Mouse (Mus musculus) c-Kit-negative CD71-positive TER-119-positive erythroid progenitor cells, embryonic 14.5 days (primary cell): ENCODE data around the gene Slc39a11.

Experiments used
- DNase-seq: peaks from one replicate; pipeline ENCODE4 v3.0.0-alpha.2; 2013; ENCODE audit warnings: low read depth, low spot score

Gene Slc39a11

GRCm38 (mm10) chr11:113546217-113546877 lies 103.5 kb downstream of the Slc39a11 start:
- no peak for DNase-seq

- no peak for DNase-seq
Observed at GRCm38 (mm10) chr11:113544017-113544640, 105.8 kb downstream of the Slc39a11 start.

GRCm38 (mm10) chr11:113541073-113541472 lies 108.8 kb downstream of the Slc39a11 start:
- DNase-seq: no peak

- DNase-seq: no peak
Observed at GRCm38 (mm10) chr11:113539502-113540209, 110.2 kb downstream of the Slc39a11 start.

GRCm38 (mm10) chr11:113539079-113539478 lies 110.8 kb downstream of the Slc39a11 start:
- DNase-seq: no peak

GRCm38 (mm10) chr11:113538406-113538917 lies 111.4 kb downstream of the Slc39a11 start:
- DNase-seq: no peak

- DNase-seq: no peak
Observed at GRCm38 (mm10) chr11:113537715-113538114, 112.2 kb downstream of the Slc39a11 start.

- DNase-seq: no peak
Observed at GRCm38 (mm10) chr11:113537199-113537586, 112.7 kb downstream of the Slc39a11 start.

GRCm38 (mm10) chr11:113536308-113537198 lies 113.3 kb downstream of the Slc39a11 start:
- no peak for DNase-seq

GRCm38 (mm10) chr11:113534341-113534740 lies 115.5 kb downstream of the Slc39a11 start:
- DNase-seq: no peak

GRCm38 (mm10) chr11:113533931-113534330 lies 115.9 kb downstream of the Slc39a11 start:
- no peak for DNase-seq

- DNase-seq: no peak
Observed at GRCm38 (mm10) chr11:113528391-113528790, 121.5 kb downstream of the Slc39a11 start.

- DNase-seq: no peak
Observed at GRCm38 (mm10) chr11:113525731-113526130, 124.1 kb downstream of the Slc39a11 start.

- DNase-seq: no peak
Observed at GRCm38 (mm10) chr11:113522726-113523125, 127.2 kb downstream of the Slc39a11 start.

- DNase-seq: no peak
Observed at GRCm38 (mm10) chr11:113521469-113522190, 128.2 kb downstream of the Slc39a11 start.

- no peak for DNase-seq
Observed at GRCm38 (mm10) chr11:113520851-113521461, 128.9 kb downstream of the Slc39a11 start.

GRCm38 (mm10) chr11:113520373-113520772 lies 129.5 kb downstream of the Slc39a11 start:
- no peak for DNase-seq

- DNase-seq: no peak
Observed at GRCm38 (mm10) chr11:113519973-113520372, 129.9 kb downstream of the Slc39a11 start.

GRCm38 (mm10) chr11:113518176-113518575 lies 131.7 kb downstream of the Slc39a11 start:
- no peak for DNase-seq

GRCm38 (mm10) chr11:113516156-113516555 lies 133.7 kb downstream of the Slc39a11 start:
- no peak for DNase-seq
